Mouse (Mus musculus) C2C12 (cell line): ENCODE measurements around the gene Teddm2.

ENCODE experiments used
- CEBPB ChIP-seq: IDR thresholded peaks from one replicate; pipeline ENCODE4 v1.6.1; 2011; ENCODE audit warnings: low read depth, mild to moderate bottlenecking, control low read depth, moderate library complexity
- CTCF ChIP-seq: IDR thresholded peaks from one replicate; pipeline ENCODE4 v1.5.1; 2011; ENCODE audit not compliant: control insufficient read depth, insufficient read depth, insufficient read length
- MAX ChIP-seq: IDR thresholded peaks from one replicate; pipeline ENCODE4 v1.6.1; 2011; ENCODE audit warnings: mild to moderate bottlenecking, control low read depth
- MYOD1 ChIP-seq: IDR thresholded peaks from one replicate; pipeline ENCODE4 v1.6.1; 2011; ENCODE audit warnings: low read depth; ENCODE audit not compliant: control insufficient read depth, insufficient read length
- USF1 ChIP-seq: IDR thresholded peaks from one replicate; pipeline ENCODE4 v1.6.1; 2011; ENCODE audit warnings: low read depth, mild to moderate bottlenecking, control low read depth, moderate library complexity

DNA sequence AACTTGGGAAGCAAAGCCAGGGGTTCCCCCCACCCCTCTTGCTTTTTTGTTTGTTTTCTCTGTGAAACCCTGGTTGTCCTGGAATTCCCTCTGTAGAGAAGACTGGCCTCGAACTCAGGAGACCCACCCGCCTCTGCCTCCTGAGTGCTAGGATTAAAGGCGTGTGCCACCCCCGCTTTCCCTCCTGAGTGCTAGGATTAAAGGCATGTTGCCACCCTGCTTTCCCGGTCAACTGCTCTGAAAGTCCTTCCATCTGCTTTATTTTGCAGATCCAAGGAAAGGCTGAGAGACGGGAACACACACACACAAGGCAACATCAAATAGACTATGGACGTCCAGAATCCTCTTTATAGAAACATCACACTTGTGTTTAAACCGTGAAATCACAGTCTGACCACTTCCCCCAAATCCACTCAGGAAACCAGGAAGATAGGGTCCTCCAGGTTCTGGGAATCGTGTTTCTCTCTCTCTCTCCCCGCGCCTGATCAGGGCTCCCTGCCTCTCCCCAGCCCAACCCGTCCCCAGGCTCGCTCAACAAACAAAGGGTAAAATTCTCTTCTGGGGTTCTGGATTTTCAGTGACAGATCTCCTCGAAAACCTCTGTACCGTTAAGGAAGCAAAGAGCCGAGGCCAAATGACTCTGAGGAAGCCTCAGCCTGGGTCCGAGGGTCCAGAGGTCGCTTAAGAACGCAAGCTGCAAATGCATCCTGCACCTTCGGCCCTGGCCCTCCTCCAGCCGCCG lies 868 bp downstream of the Teddm2 start:
- TF ChIP-seq CTCF (no peak), MAX (no peak), USF1 (no peak), MYOD1 (no peak), CEBPB (no peak)
